Comparison of ENCODE assay signal across 8 mouse cellular contexts in genomic region chr16:92698612-92698998, GRCm38 (mm10).
DNase-seq lines count a peak whose midpoint lies in the region; ATAC-seq lines count a peak whose summit lies in the region.

No protein-coding gene starts in this region.

- ATAC-seq in erythroid progenitor cell, adult 5-6 weeks (replicated peaks; ENCODE audit: low FRiP score, poor library complexity, severe bottlenecking) = peak; percentile 86
- peak; percentile 56; the same call in 1 of the 2 replicates for ATAC-seq in heart, embryonic 13.5 days (ENCODE audit: extremely low read depth, insufficient number of reproducible peaks, low FRiP score, low TSS enrichment)
- ATAC-seq in liver, embryonic 15.5 days (ENCODE audit: insufficient read depth) = peak; percentile 67
- ATAC-seq in neural tube, embryonic 11.5 days (ENCODE audit: insufficient read depth, low FRiP score, low TSS enrichment) = peak; percentile 77
- peak; percentile 82 for ATAC-seq in stomach, embryonic 16.5 days (ENCODE audit: insufficient read depth, low FRiP score)

- no peaks in the 10 kb centered on the region for H3K9me3 ChIP-seq in heart, embryonic 13.5 days
- no peaks in the 10 kb centered on the region for H3K9me3 ChIP-seq in liver, embryonic 15.5 days (replicated peaks)
- H3K9me3 ChIP-seq in neural tube, embryonic 11.5 days (ENCODE audit: control insufficient read depth, low read length) = no peaks in the 10 kb centered on the region
- H3K9me3 ChIP-seq in stomach, embryonic 16.5 days (replicated peaks; ENCODE audit: control insufficient read depth, low read length) = no peaks in the 10 kb centered on the region

- 0% methylated on average over 26 of the region's 26 CpGs for WGBS in heart, embryonic 13.5 days
- WGBS in liver, embryonic 15.5 days (ENCODE audit: insufficient replicate concordance) = under 1% methylated on average over 26 of the region's 26 CpGs
- under 1% methylated on average over 26 of the region's 26 CpGs for WGBS in neural tube, embryonic 11.5 days
- WGBS in stomach, embryonic 16.5 days = 0% methylated on average over 26 of the region's 26 CpGs

- H3K4me1 ChIP-seq in brown adipose tissue, adult 24 weeks (ENCODE audit: control insufficient read depth, insufficient read depth, insufficient read length, low read length) = no peaks in the 10 kb centered on the region
- peaks cover 47% of the 10 kb centered on the region for H3K4me1 ChIP-seq in heart, embryonic 13.5 days
- H3K4me1 ChIP-seq in liver, embryonic 15.5 days (replicated peaks) = peaks cover 64% of the 10 kb centered on the region
- peaks cover 13% of the 10 kb centered on the region for H3K4me1 ChIP-seq in neural tube, embryonic 11.5 days (ENCODE audit: control insufficient read depth, insufficient read depth, low read length)
- H3K4me1 ChIP-seq in stomach, embryonic 16.5 days (ENCODE audit: control insufficient read depth, insufficient read depth, low read length) = peaks cover 14% of the 10 kb centered on the region

- H3K27ac ChIP-seq in brown adipose tissue, adult 24 weeks (replicated peaks; ENCODE audit: low read depth, low read length) = peak overlapping the region; percentile 43
- peak overlapping the region; percentile 24; the same call in 1 of the 2 replicates for H3K27ac ChIP-seq in heart, embryonic 13.5 days (replicated peaks)
- H3K27ac ChIP-seq in liver, embryonic 15.5 days (replicated peaks) = peak overlapping the region; percentile 88
- H3K27ac ChIP-seq in neural tube, embryonic 11.5 days (ENCODE audit: low read depth, low read length) = no peak overlapping the region
- peak overlapping the region; percentile 91 for H3K27ac ChIP-seq in stomach, embryonic 16.5 days (ENCODE audit: low read length)

- peak overlapping the region; percentile 100 for H3K4me2 ChIP-seq in heart, embryonic 13.5 days
- H3K4me2 ChIP-seq in liver, embryonic 15.5 days = peak overlapping the region; percentile 100
- H3K4me2 ChIP-seq in neural tube, embryonic 11.5 days (ENCODE audit: low read depth) = peak overlapping the region; percentile 99
- H3K4me2 ChIP-seq in stomach, embryonic 16.5 days (ENCODE audit: low read depth, low read length) = peak overlapping the region; percentile 99

- H3K4me3 ChIP-seq in brown adipose tissue, adult 24 weeks (ENCODE audit: insufficient read depth, low read depth, low read length) = peak overlapping the region; percentile 68
- H3K4me3 ChIP-seq in heart, embryonic 13.5 days = peak overlapping the region; percentile 69
- H3K4me3 ChIP-seq in liver, embryonic 15.5 days (replicated peaks) = peak overlapping the region; percentile 72
- peak overlapping the region; percentile 58 for H3K4me3 ChIP-seq in neural tube, embryonic 11.5 days (ENCODE audit: low read depth, low read length)
- H3K4me3 ChIP-seq in stomach, embryonic 16.5 days (replicated peaks; ENCODE audit: low read length) = peak overlapping the region; percentile 71

- H3K36me3 ChIP-seq in heart, embryonic 13.5 days = no peaks in the 10 kb centered on the region
- H3K36me3 ChIP-seq in liver, embryonic 15.5 days (replicated peaks) = no peaks in the 10 kb centered on the region
- H3K36me3 ChIP-seq in neural tube, embryonic 11.5 days (ENCODE audit: control insufficient read depth, insufficient read depth, low read length) = no peaks in the 10 kb centered on the region
- H3K36me3 ChIP-seq in stomach, embryonic 16.5 days (ENCODE audit: control insufficient read depth, insufficient read depth, low read length) = no peaks in the 10 kb centered on the region

- peak overlapping the region; percentile 84 for H3K9ac ChIP-seq in heart, embryonic 13.5 days
- peak overlapping the region; percentile 86 for H3K9ac ChIP-seq in liver, embryonic 15.5 days
- H3K9ac ChIP-seq in neural tube, embryonic 11.5 days (ENCODE audit: low read length) = peak overlapping the region; percentile 38; the same call in 1 of the 2 replicates
- peak overlapping the region; percentile 86 for H3K9ac ChIP-seq in stomach, embryonic 16.5 days (ENCODE audit: low read length)

- H3K27me3 ChIP-seq in heart, embryonic 13.5 days (replicated peaks) = peaks cover 74% of the 10 kb centered on the region
- peaks cover 75% of the 10 kb centered on the region for H3K27me3 ChIP-seq in liver, embryonic 15.5 days
- H3K27me3 ChIP-seq in neural tube, embryonic 11.5 days (ENCODE audit: control insufficient read depth, insufficient read depth, low read length) = peaks cover 62% of the 10 kb centered on the region
- peaks cover 27% of the 10 kb centered on the region for H3K27me3 ChIP-seq in stomach, embryonic 16.5 days (ENCODE audit: control insufficient read depth, insufficient read depth, low read length)

- DNase-seq in CD4-positive helper T cell, adult 2 months (ENCODE audit: low read depth, low spot score) = peak; percentile 88
- peak; percentile 94 for DNase-seq in kidney, postnatal 10 days
- peak; percentile 91 for DNase-seq in neural tube, embryonic 11.5 days (ENCODE audit: low spot score)
